Mouse (Mus musculus) G1E (cell line): Measurements from ENCODE around the gene Fgf4. TPM values are rescaled to one million over a fixed set of nuclear protein-coding genes. Genes with fewer than 3 reads are reported as not detected.
A peak's percentile ranks its signal among the peaks of the same experiment; 100 is the strongest.
"Not testable (repeated sequence)": the region's sequence is repeated elsewhere in the genome, so short reads cannot be mapped to it uniquely, and the experiment has no call there.

ENCODE experiments used
- ATAC-seq: 2 replicates; pipeline ENCODE4 v1.8.0; 2016; ENCODE audit warnings: mild to moderate bottlenecking; ENCODE audit not compliant: insufficient number of reproducible peaks, poor library complexity, low FRiP score, severe bottlenecking; ENCODE audit errors: extremely low read depth
- DNase-seq: peaks from one replicate; pipeline ENCODE4 v3.0.0; 2012; ENCODE audit warnings: low spot score
- H3K27me3 ChIP-seq: 2 replicates; pipeline ENCODE4 v1.6.1; 2012; ENCODE audit warnings: mild to moderate bottlenecking, low read length, inconsistent platforms; ENCODE audit not compliant: insufficient read depth
- H3K36me3 ChIP-seq: replicated peaks from 2 replicates; pipeline ENCODE3; 2012; ENCODE audit warnings: mild to moderate bottlenecking, inconsistent platforms
- H3K4me1 ChIP-seq: 2 replicates; pipeline ENCODE4 v1.6.1; 2012; ENCODE audit warnings: low read depth, low read length, inconsistent platforms, mixed read lengths; ENCODE audit not compliant: insufficient read depth
- H3K4me3 ChIP-seq: 2 replicates; pipeline ENCODE4 v1.5.1; 2012; ENCODE audit warnings: low read depth, mild to moderate bottlenecking, inconsistent platforms, low read length, moderate library complexity, mixed read lengths
- H3K9me3 ChIP-seq: replicated peaks from 2 replicates; pipeline ENCODE4 v1.6.1; 2012; ENCODE audit warnings: inconsistent platforms
- CTCF ChIP-seq: IDR thresholded peaks from 2 replicates; pipeline ENCODE4 v1.5.1; 2012; ENCODE audit warnings: low read depth, low read length, inconsistent platforms, mixed read lengths
- GATA1 ChIP-seq: IDR thresholded peaks from 2 replicates; pipeline ENCODE4 v1.6.1; 2012; ENCODE audit warnings: borderline replicate concordance, low read length, inconsistent platforms, mixed read lengths
- GATA2 ChIP-seq: IDR thresholded peaks from 2 replicates; pipeline ENCODE4 v1.6.1; 2012; ENCODE audit warnings: low read depth, low read length, inconsistent platforms, borderline replicate concordance
- POLR2AphosphoS5 ChIP-seq: IDR thresholded peaks from 2 replicates; pipeline ENCODE4 v1.6.1; 2012; ENCODE audit warnings: low read depth, low read length, inconsistent platforms; ENCODE audit not compliant: insufficient replicate concordance
- TAL1 ChIP-seq: conservative IDR thresholded peaks from 2 replicates; pipeline ENCODE4 v1.6.1; 2012; ENCODE audit warnings: low read depth, low read length, inconsistent platforms, mixed read lengths
- polyA plus RNA-seq: library from polyadenylated mRNA; stranded (reverse); fragments of >175 nt; gene quantifications from 2 replicates; pipeline ENCODE4 v1.2.3, GENCODE M21; 2012
- total RNA-seq, 2 experiments: library from RNA; stranded (forward) in 1 of 2; stranded (reverse) in 1 of 2; fragments of 200-1000 nt in 1 of 2; fragments of >200 nt in 1 of 2; fragmentation: Nextera tagmentation in 1 of 2; gene quantifications; 2 replicates each; pipeline ENCODE4 v1.2.3; 2014 to 2017

Gene Fgf4
- total and polyA plus RNA-seq, 3 experiments = not detected

GRCm38 (mm10) chr7:144878401-144878800 is 31.2 kb downstream of the Fgf4 start:
- Histone ChIP-seq H3K36me3 (peaks cover 2% of the 10 kb centered on the region), H3K27me3 (peaks cover 44% of the 10 kb centered on the region), H3K4me1 (peaks cover 13% of the 10 kb centered on the region), H3K9me3 (no peaks in the 10 kb centered on the region), H3K4me3 (no peak overlapping the region)
- DNase-seq (no peak), ATAC-seq (no peak)
- TF ChIP-seq CTCF (no peak), GATA2 (no peak), GATA1 (no peak), TAL1 (no peak), POLR2AphosphoS5 (no peak)

- peaks cover 25% of the 10 kb centered on the region for H3K4me1 ChIP-seq
- no peaks in the 10 kb centered on the region for H3K9me3 ChIP-seq
- TF ChIP-seq CTCF (no peak), TAL1 (no peak), GATA1 (no peak), GATA2 (no peak), POLR2AphosphoS5 (no peak)
- H3K36me3 ChIP-seq = peaks cover 19% of the 10 kb centered on the region
- ATAC-seq = no peak
- no peak overlapping the region for H3K4me3 ChIP-seq
- H3K27me3 ChIP-seq = peaks cover 9% of the 10 kb centered on the region; the same call in 1 of the 2 replicates
- DNase-seq = no peak
These were observed 35.9 kb downstream of the Fgf4 start for GRCm38 (mm10) chr7:144883106-144883505.

DNA sequence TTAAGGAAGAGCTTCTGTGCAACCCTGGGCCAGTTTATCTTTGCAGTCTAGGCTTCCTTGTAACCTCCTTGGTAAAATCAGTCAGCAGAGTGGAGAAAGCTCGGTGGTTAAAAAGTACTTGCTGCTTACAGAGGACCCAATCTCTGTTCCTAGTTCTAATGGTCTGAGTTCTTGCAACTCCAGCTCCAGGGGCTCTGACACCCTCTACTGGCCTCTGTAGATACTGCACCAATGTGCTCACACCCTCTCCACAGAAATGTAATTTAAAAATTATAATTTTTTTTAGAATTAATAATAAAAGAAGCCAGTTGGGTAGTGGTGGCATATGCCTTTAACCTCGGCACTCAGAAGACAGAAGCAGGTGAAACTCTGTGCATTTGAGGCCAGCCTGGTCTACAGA is 40.5 kb downstream of the Fgf4 start:
- TF ChIP-seq GATA2 (no peak), CTCF (0 out of 2 replicates have a peak, but pooled peaks have one; percentile 41), GATA1 (no peak), POLR2AphosphoS5 (no peak)
- no peak overlapping the region for H3K4me3 ChIP-seq
- DNase-seq (no peak), ATAC-seq (no peak)
- no peaks in the 10 kb centered on the region for H3K27me3 ChIP-seq
- H3K36me3 ChIP-seq = peaks cover 59% of the 10 kb centered on the region
- H3K9me3 ChIP-seq = no peaks in the 10 kb centered on the region; the same call in 1 of the 2 replicates
- H3K4me1 ChIP-seq = peaks cover 51% of the 10 kb centered on the region

DNA sequence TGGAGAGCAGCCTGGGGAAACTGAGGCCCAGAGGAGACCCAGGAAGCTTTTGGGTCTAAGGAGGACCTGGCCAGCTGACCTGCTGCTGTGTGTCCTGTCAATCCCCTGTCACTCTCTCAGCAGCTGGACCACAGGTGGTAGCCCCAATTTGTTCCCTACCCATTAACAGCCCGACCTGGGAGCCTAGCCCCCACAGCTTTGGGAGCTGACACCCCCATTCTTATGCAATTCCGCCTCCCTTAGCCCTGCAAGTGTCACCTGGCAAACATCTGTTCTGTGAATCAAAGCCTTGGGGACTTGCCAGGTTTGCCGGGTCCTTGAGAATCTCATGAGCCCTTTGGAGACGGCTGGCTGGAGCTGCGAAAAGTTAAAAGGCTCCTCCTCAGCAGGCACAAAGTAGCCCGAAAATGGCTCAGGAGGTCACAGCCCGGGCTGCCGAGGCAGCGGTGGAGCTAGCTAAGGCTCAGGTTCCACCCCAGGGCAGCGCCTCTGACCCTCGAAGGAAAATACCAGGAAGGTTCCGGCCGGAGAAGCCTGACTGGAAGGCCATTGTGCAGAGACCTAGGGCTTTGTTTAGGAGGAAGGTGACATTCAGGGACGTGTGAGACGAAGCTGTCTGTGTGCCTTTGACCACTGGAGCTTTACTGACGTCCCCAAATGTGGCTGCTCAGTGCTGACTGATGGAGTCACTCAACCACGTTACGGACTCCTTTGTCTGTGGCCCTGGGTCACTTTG is 41.6 kb downstream of the Fgf4 start:
- Histone ChIP-seq H3K27me3 (no peaks in the 10 kb centered on the region), H3K9me3 (no peaks in the 10 kb centered on the region; the same call in 1 of the 2 replicates), H3K4me3 (no peak overlapping the region), H3K36me3 (peaks cover 64% of the 10 kb centered on the region), H3K4me1 (peaks cover 56% of the 10 kb centered on the region)
- no peak for ATAC-seq
- TF ChIP-seq GATA2 (no peak), TAL1 (no peak), GATA1 (no peak), POLR2AphosphoS5 (no peak)
- DNase-seq = no peak

GRCm38 (mm10) chr7:144890661-144891060 is 43.5 kb downstream of the Fgf4 start:
- not testable (repeated sequence) for H3K4me3 ChIP-seq, H3K27me3 ChIP-seq, DNase-seq, ATAC-seq, H3K9me3 ChIP-seq
- H3K4me1 ChIP-seq = peaks cover 48% of the 10 kb centered on the region
- peaks cover 61% of the 10 kb centered on the region for H3K36me3 ChIP-seq

DNA sequence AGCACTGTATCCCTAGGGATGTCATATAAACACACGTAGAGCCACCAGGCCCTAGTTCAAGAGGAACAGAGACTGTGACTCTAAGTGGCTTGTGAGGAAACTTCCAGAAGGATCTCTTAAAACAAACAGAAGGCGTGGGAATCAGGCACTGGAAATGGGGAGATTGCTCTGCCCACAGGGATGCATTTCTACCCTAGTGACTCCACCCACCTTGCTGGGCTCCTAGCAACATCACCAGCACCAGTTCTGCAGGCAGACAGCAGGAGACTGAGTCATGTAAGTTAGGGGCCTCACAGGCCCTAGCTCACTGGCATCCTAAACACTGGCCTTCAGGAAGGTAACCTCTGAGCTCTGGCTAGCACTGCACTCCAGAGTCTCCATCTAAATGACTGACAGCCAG is 44.7 kb downstream of the Fgf4 start:
- Histone ChIP-seq H3K36me3 (peaks cover 56% of the 10 kb centered on the region), H3K4me3 (no peak overlapping the region), H3K4me1 (peaks cover 53% of the 10 kb centered on the region), H3K27me3 (no peaks in the 10 kb centered on the region), H3K9me3 (no peaks in the 10 kb centered on the region; the same call in 1 of the 2 replicates)
- no peak for TF ChIP-seq GATA2
- TF ChIP-seq GATA1 = no peak
- TF ChIP-seq TAL1 = no peak
- no peak for TF ChIP-seq POLR2AphosphoS5
- TF ChIP-seq CTCF = no peak
- no peak for DNase-seq
- no peak for ATAC-seq
